In the genomic region with DNA sequence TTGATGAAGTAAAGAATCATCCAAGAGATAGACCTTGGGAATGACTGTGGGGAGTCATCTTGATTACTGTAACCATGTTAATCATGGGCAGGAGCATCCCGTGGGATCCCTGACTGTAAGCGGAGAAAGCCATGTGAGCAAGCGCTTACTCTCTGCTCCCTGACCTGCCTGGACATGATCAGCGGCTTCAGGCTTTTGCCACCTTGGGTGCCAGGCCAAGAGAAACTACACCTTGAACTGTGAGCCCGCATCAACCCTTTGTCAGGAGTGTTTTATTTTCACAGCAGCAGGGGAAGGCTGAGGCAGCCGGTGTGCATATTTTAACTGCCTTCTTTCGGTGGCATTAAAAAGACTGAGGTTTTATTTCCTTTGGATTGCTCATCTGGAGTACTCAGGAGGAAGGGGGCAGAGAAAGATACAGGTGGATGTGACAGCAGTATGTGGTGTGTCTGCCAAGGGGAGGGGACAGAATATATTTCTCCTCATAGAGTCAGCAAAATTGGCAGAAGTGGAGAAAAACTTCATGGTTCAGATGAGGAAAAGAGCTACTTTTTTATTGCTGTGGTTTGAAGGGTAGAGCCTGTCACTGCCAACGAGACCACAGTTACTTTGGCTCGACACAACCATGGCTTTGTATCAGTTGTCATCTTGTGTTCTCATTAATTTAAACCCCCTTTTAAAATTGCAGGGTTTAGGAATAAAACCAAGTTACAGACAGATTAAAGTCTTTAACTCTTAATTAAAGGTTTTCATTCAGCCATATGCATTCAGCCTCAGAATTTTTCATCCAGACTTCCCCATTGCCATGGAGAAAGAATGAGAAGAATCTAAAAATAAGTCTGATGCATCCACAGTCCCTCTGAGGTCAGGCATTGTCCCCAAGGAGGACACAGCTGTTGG, we compare ENCODE assay signal across 15 mouse cellular contexts.
DNase-seq lines count a peak whose midpoint lies in the region; ATAC-seq lines count a peak whose summit lies in the region.
"Had no signal": no experiment of that assay in that cellular context is flagged by ENCODE, and none has a peak within 500 bp of the region (broad histone marks: within the 10 kb centered on the region; RNA-seq: fewer than 3 reads in every experiment).

No protein-coding gene starts in this region.

- H3K27ac ChIP-seq in heart, embryonic 10.5 days: no peak overlapping the region
- H3K27ac ChIP-seq in forebrain, embryonic 12.5 days: no peak overlapping the region
- H3K27ac ChIP-seq in midbrain, embryonic 14.5 days (replicated peaks; ENCODE audit: low read depth, low read length): no peak overlapping the region
- H3K27ac ChIP-seq: embryonic facial prominence, embryonic 12.5 days; liver, embryonic 15.5 days; stomach, embryonic 15.5 days had no signal

- H3K9me3 ChIP-seq in heart, embryonic 10.5 days: no peaks in the 10 kb centered on the region
- no peaks in the 10 kb centered on the region for H3K9me3 ChIP-seq in forebrain, embryonic 12.5 days
- H3K9me3 ChIP-seq in midbrain, embryonic 14.5 days (ENCODE audit: control insufficient read depth, low read length): peaks cover 9% of the 10 kb centered on the region
- H3K9me3 ChIP-seq: liver, embryonic 15.5 days; megakaryocyte, embryonic 14.5 days; stomach, embryonic 15.5 days had no signal

- peak; percentile 3 for DNase-seq in heart, adult 8-10 months (ENCODE audit: low spot score)
- DNase-seq in heart, embryonic 10.5 days (ENCODE audit: low spot score): no peak
- DNase-seq in kidney, adult 8-10 months: peak; percentile 30 to 64
- peak; percentile 45 for DNase-seq in midbrain, embryonic 14.5 days
- DNase-seq in MN1 (ENCODE audit: low spot score): no peak
- DNase-seq in left cerebral cortex, postnatal 25 days (ENCODE audit: low spot score in 2 of 2): no peak
- DNase-seq in spleen, postnatal 14 days (ENCODE audit: low spot score in 2 of 2): no peak
- DNase-seq: adrenal gland, adult 8-10 months; cerebellum, adult 11-12 months had no signal

- no peaks in the 10 kb centered on the region for H3K4me1 ChIP-seq in heart, embryonic 10.5 days
- peaks cover 14% of the 10 kb centered on the region for H3K4me1 ChIP-seq in forebrain, embryonic 12.5 days
- no peaks in the 10 kb centered on the region for H3K4me1 ChIP-seq in midbrain, embryonic 14.5 days (ENCODE audit: control insufficient read depth, insufficient read depth, low read length)
- H3K4me1 ChIP-seq: embryonic facial prominence, embryonic 12.5 days; liver, embryonic 15.5 days; stomach, embryonic 15.5 days had no signal

- no peak overlapping the region for H3K9ac ChIP-seq in forebrain, embryonic 12.5 days
- H3K9ac ChIP-seq in midbrain, embryonic 14.5 days (replicated peaks; ENCODE audit: low read length): no peak overlapping the region
- H3K9ac ChIP-seq: embryonic facial prominence, embryonic 12.5 days; liver, embryonic 15.5 days; stomach, embryonic 15.5 days had no signal

- H3K4me2 ChIP-seq in forebrain, embryonic 12.5 days: no peak overlapping the region
- H3K4me2 ChIP-seq in midbrain, embryonic 14.5 days (ENCODE audit: low read length): no peak overlapping the region
- H3K4me2 ChIP-seq: embryonic facial prominence, embryonic 12.5 days; liver, embryonic 15.5 days; stomach, embryonic 15.5 days had no signal

- no peaks in the 10 kb centered on the region for H3K36me3 ChIP-seq in heart, embryonic 10.5 days
- H3K36me3 ChIP-seq in forebrain, embryonic 12.5 days (replicated peaks): no peaks in the 10 kb centered on the region
- H3K36me3 ChIP-seq in midbrain, embryonic 14.5 days (ENCODE audit: control insufficient read depth, insufficient read depth, low read length): no peaks in the 10 kb centered on the region
- H3K36me3 ChIP-seq: embryonic facial prominence, embryonic 12.5 days; liver, embryonic 15.5 days; stomach, embryonic 15.5 days had no signal

- intact Hi-C loops in left cerebral cortex, postnatal 25 days (cut with DNase I): no loop called here

- H3K27me3 ChIP-seq in heart, embryonic 10.5 days (ENCODE audit: insufficient read depth, poor library complexity, severe bottlenecking): no peaks in the 10 kb centered on the region
- no peaks in the 10 kb centered on the region for H3K27me3 ChIP-seq in forebrain, embryonic 12.5 days
- H3K27me3 ChIP-seq in midbrain, embryonic 14.5 days (ENCODE audit: control insufficient read depth, insufficient read depth, low read length): no peaks in the 10 kb centered on the region
- H3K27me3 ChIP-seq: embryonic facial prominence, embryonic 12.5 days; liver, embryonic 15.5 days; megakaryocyte, embryonic 14.5 days; stomach, embryonic 15.5 days had no signal

- ATAC-seq in forebrain, embryonic 12.5 days (ENCODE audit: low FRiP score): peak; percentile 60; the same call in 1 of the 2 replicates
- ATAC-seq in midbrain, embryonic 14.5 days (ENCODE audit: low FRiP score, low TSS enrichment): no peak
- ATAC-seq: intestine, embryonic 16.5 days had no signal

- H3K4me3 ChIP-seq in heart, embryonic 10.5 days: no peak overlapping the region
- no peak overlapping the region for H3K4me3 ChIP-seq in forebrain, embryonic 12.5 days (replicated peaks)
- H3K4me3 ChIP-seq in midbrain, embryonic 14.5 days (replicated peaks; ENCODE audit: low read depth, low read length): no peak overlapping the region
- H3K4me3 ChIP-seq: embryonic facial prominence, embryonic 12.5 days; liver, embryonic 15.5 days; megakaryocyte, embryonic 14.5 days; stomach, embryonic 15.5 days had no signal

- 79% methylated on average over 9 of the region's 9 CpGs for WGBS in heart, embryonic 10.5 days
- 58% methylated on average over 9 of the region's 9 CpGs for WGBS in forebrain, embryonic 12.5 days
- 49% methylated on average over 9 of the region's 9 CpGs for WGBS in midbrain, embryonic 14.5 days

Comparison
In these comparisons a context has a peak if more than half of its experiments do, and no peak if none do; other contexts are left out.
1. DNase-seq: peak in heart, adult 8-10 months (single experiment), kidney, adult 8-10 months (2 of 2) and midbrain, embryonic 14.5 days (single experiment); none in heart, embryonic 10.5 days (single experiment), MN1 (single experiment), left cerebral cortex, postnatal 25 days (0 of 2) and spleen, postnatal 14 days (0 of 2).